Mouse (Mus musculus): ENCODE results near the gene Proser3. TPM values are rescaled to one million over a fixed set of nuclear protein-coding genes. Genes with fewer than 3 reads are reported as not detected.

The Proser3 gene
- polyA plus RNA-seq, 1 experiment from 2014 or later = 11.3 TPM

- H3K36me3 ChIP-seq = peaks cover 20% of the 10 kb centered on the region
- peak overlapping the region; percentile 86 for H3K4me2 ChIP-seq (replicated peaks)
- ATAC-seq (ENCODE audit: low FRiP score) = peak; percentile 67
- H3K9me3 ChIP-seq (replicated peaks) = no peaks in the 10 kb centered on the region
- peaks cover 26% of the 10 kb centered on the region for H3K4me1 ChIP-seq
- peak overlapping the region; percentile 99 for H3K4me3 ChIP-seq
- H3K27ac ChIP-seq = peak overlapping the region; percentile 93
- WGBS = 28% methylated on average over 40 of the region's 40 CpGs
- H3K9ac ChIP-seq = peak overlapping the region; percentile 59
- H3K27me3 ChIP-seq = no peaks in the 10 kb centered on the region
Observed at GRCm38 (mm10) chr7:30589435-30590301, 37.6 kb upstream of the Proser3 start.

GRCm38 (mm10) chr7:30588676-30589434 is 36.8 kb upstream of the Proser3 start, which contains the start of gene Kmt2b:
TSS of gene Kmt2b (minus strand) at chr7:30588726.
- under 1% methylated on average over 41 of the region's 68 CpGs for WGBS
- H3K4me3 ChIP-seq = peak within 1 kb of the TSS; percentile 99
- H3K4me2 ChIP-seq (replicated peaks) = peak within 1 kb of the TSS; percentile 86
- peaks cover 28% of the 10 kb centered on the region for H3K36me3 ChIP-seq
- H3K27me3 ChIP-seq = no peaks in the 10 kb centered on the region
- peak; percentile 97 for ATAC-seq (ENCODE audit: low FRiP score)
- H3K4me1 ChIP-seq = peaks cover 26% of the 10 kb centered on the region
- H3K9me3 ChIP-seq (replicated peaks) = no peaks in the 10 kb centered on the region
- peak within 1 kb of the TSS; percentile 93 for H3K27ac ChIP-seq
- H3K9ac ChIP-seq = peak within 1 kb of the TSS; percentile 99

GRCm38 (mm10) chr7:30587842-30588667 is 36.0 kb upstream of the Proser3 start:
- Histone ChIP-seq H3K36me3 (peaks cover 36% of the 10 kb centered on the region), H3K9me3 (replicated peaks) (no peaks in the 10 kb centered on the region), H3K27ac (peak overlapping the region; percentile 93), H3K27me3 (no peaks in the 10 kb centered on the region), H3K4me2 (replicated peaks) (peak overlapping the region; percentile 86), H3K4me1 (peaks cover 23% of the 10 kb centered on the region), H3K4me3 (peak overlapping the region; percentile 99), H3K9ac (peak overlapping the region; percentile 99)
- under 1% methylated on average over 62 of the region's 67 CpGs for WGBS
- peak; percentile 39 for ATAC-seq (ENCODE audit: low FRiP score)

GRCm38 (mm10) chr7:30586455-30587020 is 34.4 kb upstream of the Proser3 start:
- Histone ChIP-seq H3K9me3 (replicated peaks) (no peaks in the 10 kb centered on the region), H3K4me2 (replicated peaks) (peak overlapping the region; percentile 86), H3K27ac (no peak overlapping the region), H3K27me3 (no peaks in the 10 kb centered on the region), H3K36me3 (peaks cover 52% of the 10 kb centered on the region), H3K9ac (peak overlapping the region; percentile 99), H3K4me1 (peaks cover 23% of the 10 kb centered on the region), H3K4me3 (peak overlapping the region; percentile 99)
- WGBS = 89% methylated on average over 28 of the region's 28 CpGs
- no peak for ATAC-seq (ENCODE audit: low FRiP score)

- H3K27me3 ChIP-seq = no peaks in the 10 kb centered on the region
- 94% methylated on average over 7 of the region's 7 CpGs for WGBS
- no peak for ATAC-seq (ENCODE audit: low FRiP score)
Observed at GRCm38 (mm10) chr7:30585170-30585569, 33.1 kb upstream of the Proser3 start.

GRCm38 (mm10) chr7:30584339-30584738 is 32.2 kb upstream of the Proser3 start:
- Histone ChIP-seq H3K4me2 (replicated peaks) (no peak overlapping the region), H3K9ac (no peak overlapping the region), H3K4me1 (peaks cover 16% of the 10 kb centered on the region), H3K4me3 (no peak overlapping the region), H3K27me3 (no peaks in the 10 kb centered on the region), H3K9me3 (replicated peaks) (no peaks in the 10 kb centered on the region), H3K36me3 (peaks cover 72% of the 10 kb centered on the region), H3K27ac (no peak overlapping the region)
- ATAC-seq (ENCODE audit: low FRiP score) = no peak
- 94% methylated on average over 10 of the region's 10 CpGs for WGBS

More at GRCm38 (mm10) chr7:30585170-30585569, 33.1 kb upstream of the Proser3 start:
- Histone ChIP-seq H3K4me2 (replicated peaks) (no peak overlapping the region), H3K9me3 (replicated peaks) (no peaks in the 10 kb centered on the region), H3K36me3 (peaks cover 64% of the 10 kb centered on the region), H3K4me1 (peaks cover 23% of the 10 kb centered on the region), H3K27ac (no peak overlapping the region), H3K4me3 (no peak overlapping the region), H3K9ac (no peak overlapping the region)

- H3K27me3 ChIP-seq = no peaks in the 10 kb centered on the region
Observed at GRCm38 (mm10) chr7:30581547-30581946, 29.4 kb upstream of the Proser3 start.

GRCm38 (mm10) chr7:30579950-30580349 is 27.9 kb upstream of the Proser3 start:
- WGBS = 92% methylated on average over 8 of the region's 8 CpGs
- no peak overlapping the region for H3K27ac ChIP-seq
- no peak for ATAC-seq (ENCODE audit: low FRiP score)

More at GRCm38 (mm10) chr7:30581547-30581946, 29.4 kb upstream of the Proser3 start:
- Histone ChIP-seq H3K4me2 (replicated peaks) (no peak overlapping the region), H3K9me3 (replicated peaks) (no peaks in the 10 kb centered on the region), H3K9ac (no peak overlapping the region), H3K27ac (no peak overlapping the region), H3K4me1 (peaks cover 3% of the 10 kb centered on the region), H3K36me3 (peaks cover 97% of the 10 kb centered on the region), H3K4me3 (no peak overlapping the region)
- ATAC-seq (ENCODE audit: low FRiP score) = no peak
- WGBS = 96% methylated on average over 16 of the region's 16 CpGs

GRCm38 (mm10) chr7:30572969-30573368 is 20.9 kb upstream of the Proser3 start:
- no peak overlapping the region for H3K9ac ChIP-seq
- H3K27me3 ChIP-seq = no peaks in the 10 kb centered on the region
- peaks cover 97% of the 10 kb centered on the region for H3K36me3 ChIP-seq
- WGBS = 83% methylated on average over 2 of the region's 2 CpGs
- no peaks in the 10 kb centered on the region for H3K9me3 ChIP-seq (replicated peaks)
- H3K4me3 ChIP-seq = no peak overlapping the region
- H3K4me2 ChIP-seq (replicated peaks) = no peak overlapping the region
- no peak for ATAC-seq (ENCODE audit: low FRiP score)
- no peak overlapping the region for H3K27ac ChIP-seq
- no peaks in the 10 kb centered on the region for H3K4me1 ChIP-seq

More at GRCm38 (mm10) chr7:30579950-30580349, 27.9 kb upstream of the Proser3 start:
- Histone ChIP-seq H3K27me3 (no peaks in the 10 kb centered on the region), H3K4me2 (replicated peaks) (no peak overlapping the region), H3K9me3 (replicated peaks) (no peaks in the 10 kb centered on the region), H3K4me3 (no peak overlapping the region), H3K36me3 (peaks cover 98% of the 10 kb centered on the region), H3K9ac (no peak overlapping the region), H3K4me1 (no peaks in the 10 kb centered on the region)

GRCm38 (mm10) chr7:30572389-30572788 is 20.3 kb upstream of the Proser3 start:
- ATAC-seq (ENCODE audit: low FRiP score) = no peak
- WGBS = 92% methylated on average over 5 of the region's 5 CpGs
- H3K27ac ChIP-seq = no peak overlapping the region
- H3K27me3 ChIP-seq = no peaks in the 10 kb centered on the region
- no peaks in the 10 kb centered on the region for H3K9me3 ChIP-seq (replicated peaks)
- H3K36me3 ChIP-seq = peaks cover 95% of the 10 kb centered on the region
- H3K4me3 ChIP-seq = no peak overlapping the region
- H3K4me1 ChIP-seq = no peaks in the 10 kb centered on the region
- H3K9ac ChIP-seq = no peak overlapping the region
- no peak overlapping the region for H3K4me2 ChIP-seq (replicated peaks)

GRCm38 (mm10) chr7:30567555-30567954 is 15.5 kb upstream of the Proser3 start:
- H3K4me2 ChIP-seq (replicated peaks) = no peak overlapping the region
- no peaks in the 10 kb centered on the region for H3K9me3 ChIP-seq (replicated peaks)
- no peak overlapping the region for H3K4me3 ChIP-seq
- peaks cover 75% of the 10 kb centered on the region for H3K36me3 ChIP-seq
- no peak for ATAC-seq (ENCODE audit: low FRiP score)
- H3K27me3 ChIP-seq = no peaks in the 10 kb centered on the region
- peaks cover 7% of the 10 kb centered on the region for H3K4me1 ChIP-seq
- 91% methylated on average over 11 of the region's 11 CpGs for WGBS
- H3K9ac ChIP-seq = no peak overlapping the region
- no peak overlapping the region for H3K27ac ChIP-seq

Data from hindbrain, embryonic 12.5 days (tissue).